Mouse (Mus musculus) adrenal gland (tissue): ENCODE results near the gene Serpinb6c.
"Not testable (repeated sequence)": the region's sequence is repeated elsewhere in the genome, so short reads cannot be mapped to it uniquely, and the experiment has no call there.

Experiments used
- intact Hi-C: fragments of 180-260 bp; cut with DNase I; formaldehyde crosslinking; loops from one replicate; pipeline ENCODE4 v1.15.1; 2025
- long read RNA-seq, 2 experiments: library from polyadenylated mRNA; unstranded; transcript quantifications; one replicate each; pipeline ENCODE4 v2.0.0; 2020; ENCODE audit warnings: borderline replicate concordance in 1 of 2; ENCODE audit not compliant: insufficient replicate concordance in 1 of 2

Gene Serpinb6c
- long read RNA-seq, experiment 1, result 0 reads
- long read RNA-seq, experiment 2, partial matches to known transcripts, result 0 of 1 reads
- long read RNA-seq, experiment 2, other reads (novel, unspliced or antisense), result 0 of 1 reads

- intact Hi-C loops, result no loop called here
These were observed at the start of gene Serpinb6c for GRCm38 (mm10) chr13:33905176-33905954. Gene Serpinb6c, minus strand, starts transcription at chr13:33905708.

DNA sequence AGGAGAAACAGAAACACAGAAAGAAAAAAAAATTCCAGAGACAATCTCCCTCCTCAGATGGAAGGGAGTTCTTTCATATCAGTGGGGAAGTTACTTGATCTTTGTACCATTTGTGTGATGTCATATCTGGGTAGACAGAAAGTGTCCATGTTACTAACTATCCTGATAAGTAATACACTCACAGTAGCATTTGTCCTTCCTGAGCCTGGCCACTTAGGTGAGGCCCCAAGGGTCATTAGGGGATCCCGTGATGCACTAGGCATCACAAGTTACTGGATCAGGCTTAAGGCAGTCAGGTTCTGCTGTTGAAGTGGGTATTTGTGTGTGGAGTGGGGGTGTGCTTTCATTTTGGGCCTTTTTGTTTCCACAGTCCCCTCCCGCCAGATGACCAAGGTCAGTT lies 47.4 kb upstream of the Serpinb6c start:
- intact Hi-C loops, result no loop called here

DNA sequence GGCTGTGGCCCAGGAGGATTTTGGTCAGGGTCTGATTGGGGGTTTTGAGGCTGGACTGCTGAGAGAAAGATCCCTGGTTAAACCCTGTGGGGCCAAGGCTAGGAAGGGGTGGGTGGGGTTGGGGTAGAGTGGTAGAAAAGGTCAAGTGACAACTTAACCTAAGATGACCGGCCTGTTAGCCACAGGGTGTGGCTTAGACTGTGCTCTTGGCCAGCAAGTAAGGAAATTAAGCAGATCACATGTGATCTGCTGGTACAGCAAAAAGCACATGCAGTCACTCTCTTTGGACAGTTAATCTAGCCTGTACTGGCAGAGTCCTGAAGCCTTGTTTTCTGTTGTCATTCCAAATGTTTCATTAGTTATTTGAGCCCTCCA lies 46.6 kb upstream of the Serpinb6c start:
- intact Hi-C loops, result no loop called here

GRCm38 (mm10) chr13:33951308-33952074 lies 46.0 kb upstream of the Serpinb6c start:
- intact Hi-C loops, result no loop called here

GRCm38 (mm10) chr13:33942212-33942779 lies 36.8 kb upstream of the Serpinb6c start:
- intact Hi-C loops, result no loop called here

GRCm38 (mm10) chr13:33941288-33941808 lies 35.8 kb upstream of the Serpinb6c start:
- intact Hi-C loops, result no loop called here

GRCm38 (mm10) chr13:33937587-33937986 lies 32.1 kb upstream of the Serpinb6c start:
- intact Hi-C loops, result not testable (repeated sequence)

DNA sequence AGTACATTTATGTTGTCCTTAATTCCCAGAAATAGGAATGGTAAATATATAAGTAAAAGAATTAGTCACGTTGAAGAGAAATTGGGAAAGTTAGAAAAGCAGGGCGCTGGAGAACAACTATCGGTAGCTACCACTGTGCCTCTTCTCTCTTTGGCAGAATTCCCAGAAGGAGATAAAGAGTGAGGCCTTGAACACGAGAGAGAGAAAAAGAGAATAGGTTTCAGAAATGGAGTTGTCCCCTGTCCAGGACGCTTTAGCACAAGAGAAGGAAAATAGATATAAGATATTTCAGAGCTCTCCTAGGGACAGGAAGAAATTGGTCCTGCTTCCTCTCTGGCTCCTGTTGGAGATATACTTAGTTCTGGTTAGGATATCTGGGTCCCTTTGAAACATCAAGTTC lies 31.6 kb upstream of the Serpinb6c start:
- intact Hi-C loops, result no loop called here

DNA sequence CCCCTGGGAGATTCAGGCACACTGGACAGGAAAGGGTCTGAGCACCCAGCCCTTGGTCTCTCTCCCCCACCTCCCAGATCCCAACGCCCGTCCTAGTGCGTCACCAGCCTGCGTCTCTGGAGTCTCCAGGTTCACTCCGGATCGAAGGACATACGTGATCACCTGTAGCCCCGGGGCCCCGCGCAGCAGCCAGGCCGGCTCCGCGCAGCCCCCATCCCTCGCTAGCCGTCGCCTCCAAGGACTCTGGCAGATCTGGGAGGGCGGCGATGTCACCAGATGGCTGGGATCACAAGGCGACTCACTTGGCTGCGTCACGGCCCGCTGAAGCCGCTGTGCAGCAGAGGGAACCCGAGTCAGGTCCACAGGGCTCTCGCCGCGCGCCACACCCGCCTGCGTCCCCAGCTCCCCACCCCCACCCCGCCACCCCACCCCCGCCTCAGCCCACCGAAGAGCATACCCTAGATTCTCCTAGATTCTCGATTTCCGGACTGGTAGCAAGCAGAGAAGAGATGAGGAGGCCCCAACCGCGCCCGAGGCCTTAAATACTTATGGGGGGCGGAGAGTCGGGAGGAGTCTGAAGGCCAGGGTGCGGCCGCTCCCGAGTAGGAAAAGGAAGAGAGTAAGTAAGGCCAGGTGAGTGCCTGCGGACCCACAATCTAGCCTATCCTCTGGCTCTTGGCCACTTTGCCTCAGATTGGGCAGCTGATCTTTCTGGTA lies 30.1 kb upstream of the Serpinb6c start:
- intact Hi-C loops, result no loop called here

GRCm38 (mm10) chr13:33934743-33935142 lies 29.2 kb upstream of the Serpinb6c start:
- intact Hi-C loops, result no loop called here

DNA sequence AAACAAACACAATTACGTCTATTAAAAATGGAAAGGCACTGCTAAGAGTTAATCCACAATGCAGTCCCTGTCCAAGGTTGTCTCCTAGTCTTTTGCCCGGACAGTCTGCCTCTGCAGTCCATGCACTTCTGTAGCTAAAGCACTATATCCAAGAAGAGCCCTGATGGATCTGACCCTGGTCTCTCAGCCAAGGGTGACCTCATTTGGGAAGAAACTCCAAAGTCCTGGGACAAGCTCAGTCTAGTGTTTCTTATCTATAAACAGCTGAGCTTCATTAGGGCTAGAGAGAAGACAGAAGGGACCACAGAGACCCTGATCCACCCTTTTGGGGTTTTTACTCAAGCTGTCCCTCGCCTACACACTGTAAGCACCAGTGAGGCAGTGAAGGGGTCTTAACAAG lies 25.4 kb upstream of the Serpinb6c start:
- intact Hi-C loops, result no loop called here

DNA sequence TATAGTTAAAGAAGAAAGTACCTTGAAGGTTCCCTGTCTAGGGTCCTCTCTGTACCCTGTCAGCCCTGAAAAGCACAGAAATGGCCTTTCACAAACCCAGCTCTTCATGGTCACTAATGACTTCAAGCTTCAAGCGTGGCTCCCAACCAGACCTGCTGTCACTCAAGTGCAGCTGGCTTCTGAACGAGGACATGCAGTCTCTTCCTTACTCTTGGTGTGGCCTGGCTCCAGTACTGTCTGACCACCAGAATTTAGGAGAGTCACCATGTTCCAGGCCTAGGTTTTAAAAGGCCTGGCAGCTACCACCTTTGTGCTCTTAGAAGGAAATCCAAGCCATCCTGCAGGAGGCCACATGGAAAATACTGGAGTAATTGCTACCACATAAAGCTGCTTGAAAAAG lies 24.8 kb upstream of the Serpinb6c start:
- intact Hi-C loops, result no loop called here

- intact Hi-C loops, result no loop called here
These were observed 16.2 kb upstream of the Serpinb6c start for GRCm38 (mm10) chr13:33921699-33922098.

DNA sequence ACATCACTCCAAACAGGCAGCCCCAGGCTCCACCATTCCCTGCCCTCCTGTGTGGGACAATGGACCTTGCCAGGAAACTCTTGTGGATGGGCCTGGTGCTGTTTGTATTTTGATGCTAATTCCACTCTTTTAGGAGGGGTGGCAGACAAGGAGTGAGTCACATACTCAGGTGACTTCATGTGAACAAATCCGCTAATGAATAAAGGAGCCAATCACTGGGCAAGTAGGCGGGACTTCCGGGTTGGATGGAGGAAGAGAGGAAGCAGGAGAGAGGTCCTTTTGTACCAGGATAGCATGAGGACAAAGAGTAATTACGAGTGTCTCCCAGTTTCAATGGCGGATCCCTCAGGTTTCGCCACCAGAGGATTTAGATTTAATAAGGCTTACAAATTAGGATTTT lies 15.5 kb upstream of the Serpinb6c start:
- intact Hi-C loops, result no loop called here

- intact Hi-C loops, result no loop called here
These were observed 1.3 kb upstream of the Serpinb6c start for GRCm38 (mm10) chr13:33906821-33907220.

DNA sequence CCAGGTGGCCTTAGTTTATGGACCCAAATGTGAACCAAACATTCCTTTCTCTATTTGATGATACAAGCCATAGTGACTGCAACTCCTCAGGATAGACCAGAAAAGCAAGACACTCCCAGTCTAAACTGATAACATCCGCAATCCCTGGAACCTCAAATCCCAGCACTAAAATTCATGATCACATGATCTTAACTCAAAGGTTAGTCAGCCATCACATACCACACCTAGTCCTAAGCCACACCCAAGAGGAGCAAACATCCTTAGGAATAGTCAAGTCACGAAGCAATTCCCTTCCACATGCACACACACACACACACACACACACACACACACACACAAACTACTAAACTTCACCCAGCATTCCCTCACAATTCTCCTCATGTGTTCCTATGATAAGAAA lies 2.2 kb downstream of the Serpinb6c start:
- intact Hi-C loops, result no loop called here

GRCm38 (mm10) chr13:33894207-33894606 lies 11.3 kb downstream of the Serpinb6c start:
- intact Hi-C loops, result loop anchor here (2.0 kb wide), 1 partner anchor 335 kb away; no protein-coding TSS in a partner anchor

GRCm38 (mm10) chr13:33843308-33843707 lies 62.2 kb downstream of the Serpinb6c start, which contains the start of gene Serpinb6e:
Gene Serpinb6e, minus strand, starts transcription at chr13:33843408.
- intact Hi-C loops, result no loop called here

DNA sequence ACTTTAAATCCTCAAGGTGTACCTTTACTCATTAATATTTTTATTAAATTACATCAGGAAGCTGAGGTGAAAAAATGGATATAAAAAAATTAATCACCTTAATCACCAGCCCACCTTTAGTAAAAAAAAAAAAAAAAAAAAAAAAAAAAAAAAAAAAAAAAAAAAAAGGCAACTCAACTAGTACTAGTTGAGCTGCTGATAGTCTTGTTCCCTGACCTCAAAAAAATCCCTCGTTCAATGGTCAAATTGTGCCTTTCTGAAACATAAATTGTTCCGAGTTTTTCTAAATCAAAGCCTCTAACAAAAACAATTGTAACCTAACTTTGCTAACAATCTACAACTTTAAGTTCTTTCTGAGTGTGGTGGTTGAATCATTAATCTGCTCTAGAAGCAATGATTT lies 74.8 kb downstream of the Serpinb6c start:
- intact Hi-C loops, result no loop called here
